Mouse (Mus musculus): ENCODE measurements around the gene Ptn. TPM values are rescaled to one million over a fixed set of nuclear protein-coding genes. Genes with fewer than 3 reads are reported as not detected.

Ptn gene
- total RNA-seq, 2 experiments from 2014 or later = 48.4 to 57.8 TPM

Small RNAs within 50 kb of the gene (microRNA-seq; reads per million reads assigned to microRNA genes)
- gene Gm25111 = 0 reads per million in 2 experiments
